Mouse (Mus musculus) embryo, embryonic 9.5 days (tissue): ENCODE data around the gene Svep1.

Source experiments
- DNase-seq: peaks from one replicate; pipeline ENCODE4 v3.0.0-alpha.2; 2017; ENCODE audit errors: extremely low spot score

The Svep1 gene

GRCm38 (mm10) chr4:58084155-58084554, 122.5 kb downstream of the Svep1 start:
- no peak for DNase-seq

- DNase-seq = peak; percentile 64
Measured at GRCm38 (mm10) chr4:58082588-58082987, 124.1 kb downstream of the Svep1 start.

- DNase-seq = peak; percentile 25
Measured at GRCm38 (mm10) chr4:58079631-58080030, 127.0 kb downstream of the Svep1 start.

- DNase-seq = no peak
Measured at GRCm38 (mm10) chr4:58077950-58078349, 128.7 kb downstream of the Svep1 start.

GRCm38 (mm10) chr4:58077536-58077935, 129.1 kb downstream of the Svep1 start:
- no peak for DNase-seq

GRCm38 (mm10) chr4:58072888-58073287, 133.8 kb downstream of the Svep1 start:
- DNase-seq = no peak

GRCm38 (mm10) chr4:58068886-58069285, 137.8 kb downstream of the Svep1 start:
- no peak for DNase-seq

- DNase-seq = no peak
Measured at GRCm38 (mm10) chr4:58064721-58065120, 141.9 kb downstream of the Svep1 start.

GRCm38 (mm10) chr4:58062933-58063332, 143.7 kb downstream of the Svep1 start:
- DNase-seq = no peak

GRCm38 (mm10) chr4:58055653-58056052, 151.0 kb downstream of the Svep1 start:
- no peak for DNase-seq

- no peak for DNase-seq
Measured at GRCm38 (mm10) chr4:58054441-58054840, 152.2 kb downstream of the Svep1 start.

- DNase-seq = no peak
Measured at GRCm38 (mm10) chr4:58050746-58051145, 155.9 kb downstream of the Svep1 start.

GRCm38 (mm10) chr4:58050276-58050675, 156.4 kb downstream of the Svep1 start:
- no peak for DNase-seq

GRCm38 (mm10) chr4:58044833-58045232, 161.8 kb downstream of the Svep1 start:
- no peak for DNase-seq

- DNase-seq = no peak
Measured at GRCm38 (mm10) chr4:58044356-58044755, 162.3 kb downstream of the Svep1 start.

- no peak for DNase-seq
Measured at GRCm38 (mm10) chr4:58040093-58040492, 166.6 kb downstream of the Svep1 start.

- DNase-seq = no peak
Measured at GRCm38 (mm10) chr4:58037096-58037705, 169.5 kb downstream of the Svep1 start.

GRCm38 (mm10) chr4:58034663-58035062, 172.0 kb downstream of the Svep1 start:
- no peak for DNase-seq

- DNase-seq = no peak
Measured at GRCm38 (mm10) chr4:58032714-58033113, 173.9 kb downstream of the Svep1 start.

- DNase-seq = no peak
Measured at GRCm38 (mm10) chr4:58009024-58009423, 197.6 kb downstream of the Svep1 start, which contains the start of gene Txndc8. Gene Txndc8 (minus strand): TSS chr4:58009124.

- peak; percentile 1 for DNase-seq
Measured at GRCm38 (mm10) chr4:58003501-58003900, 203.2 kb downstream of the Svep1 start.
